Comparison of ENCODE assay signal across 8 mouse cellular contexts in the genomic region with DNA sequence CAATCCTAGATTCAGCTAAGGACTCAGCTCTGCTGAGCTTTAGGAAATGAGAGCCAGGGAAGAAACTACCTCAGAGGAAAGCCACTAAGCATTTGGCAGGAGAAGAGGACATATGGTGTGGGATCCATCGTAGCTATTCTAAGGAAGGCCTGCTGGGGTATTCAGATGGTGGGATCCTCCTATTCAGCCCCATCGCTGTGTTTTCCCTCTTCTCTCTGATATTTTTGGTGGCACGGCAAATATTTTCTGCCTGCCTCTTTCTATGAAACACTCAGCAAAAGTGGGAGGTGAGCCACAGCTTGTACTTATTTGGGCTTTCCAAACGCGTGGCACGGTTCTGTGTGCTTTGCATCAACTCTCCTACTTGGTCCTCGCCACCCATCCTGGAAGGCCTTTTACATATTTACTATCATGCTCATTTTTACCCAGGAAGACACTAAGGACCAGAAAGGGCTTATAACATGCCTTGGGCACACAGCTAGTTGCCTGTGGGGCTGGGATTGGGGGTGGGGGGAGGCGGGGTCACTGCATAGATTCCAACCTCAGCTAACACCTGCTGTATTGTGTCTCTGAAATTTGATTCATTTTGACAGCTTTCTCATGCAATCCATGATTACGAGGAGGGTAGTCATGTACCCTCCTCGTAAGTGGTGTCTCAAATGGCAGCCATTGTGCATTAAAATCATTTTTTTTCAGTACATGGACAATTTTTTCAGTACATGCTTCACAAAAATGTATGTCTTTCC. TPM values are rescaled to one million over a fixed set of nuclear protein-coding genes. Genes with fewer than 3 reads are reported as not detected.
DNase-seq lines count a peak whose midpoint lies in the region; ATAC-seq lines count a peak whose summit lies in the region.

No protein-coding gene starts in this region.

- H3K27me3 ChIP-seq in neural tube, embryonic 13.5 days = no peaks in the 10 kb centered on the region

- H3K4me1 ChIP-seq in neural tube, embryonic 13.5 days (replicated peaks) = peaks cover 18% of the 10 kb centered on the region

- peak; percentile 75 for ATAC-seq in cerebellum, adult (ENCODE audit: insufficient number of reproducible peaks, low FRiP score, low TSS enrichment)
- ATAC-seq in neural tube, embryonic 13.5 days (ENCODE audit: low read depth) = no peak

- 0 out of 2 replicates have a peak overlapping the region, but pooled peaks have one; percentile 13 for H3K27ac ChIP-seq in neural tube, embryonic 13.5 days (replicated peaks)

- no peak overlapping the region for H3K4me3 ChIP-seq in neural tube, embryonic 13.5 days

- H3K4me2 ChIP-seq in neural tube, embryonic 13.5 days = no peak overlapping the region

- no peaks in the 10 kb centered on the region for H3K36me3 ChIP-seq in neural tube, embryonic 13.5 days

- H3K9me3 ChIP-seq in neural tube, embryonic 13.5 days = no peaks in the 10 kb centered on the region

- DNase-seq in cerebellum, postnatal 4 days (ENCODE audit: low spot score in 2 of 2) = no peak
- DNase-seq in neural tube, embryonic 10.5 days (ENCODE audit: extremely low spot score, low spot score) = no peak
- DNase-seq in left cerebral cortex, adult 9 months (ENCODE audit: low spot score in 2 of 2) = peak; percentile 50 to 87
- no peak for DNase-seq in embryo, embryonic 10.5 days (ENCODE audit: low spot score)
- no peak for DNase-seq in spleen, adult 18-20 months
- DNase-seq in thymus, postnatal 25 days = no peak

- no peak overlapping the region for H3K9ac ChIP-seq in neural tube, embryonic 13.5 days

- 88% methylated on average over 10 of the region's 10 CpGs for WGBS in neural tube, embryonic 13.5 days

RNA-seq across cellular contexts. Expression of a gene that starts 46.1 kb away (rescaled TPM):
- polyA plus RNA-seq in neural tube, embryonic 13.5 days (2015; fragmentation: Nextera tagmentation; extraction: Ambion mirVana) = 19.1 and 20.6 TPM in 2 replicates

RNA-seq across cellular contexts. Expression of a gene that starts 46.3 kb away (rescaled TPM):
- 65.2 and 87.1 TPM in 2 replicates for polyA plus RNA-seq in neural tube, embryonic 13.5 days (2015; fragmentation: Nextera tagmentation; extraction: Ambion mirVana)

Comparison
In these comparisons a context has a peak if more than half of its experiments do, and no peak if none do; other contexts are left out.
1. DNase-seq: peak in left cerebral cortex, adult 9 months (2 of 2); none in cerebellum, postnatal 4 days (0 of 2), neural tube, embryonic 10.5 days (single experiment), embryo, embryonic 10.5 days (single experiment), spleen, adult 18-20 months (0 of 2) and thymus, postnatal 25 days (single experiment).